Mouse (Mus musculus): Measurements from ENCODE around the gene Rbm38. TPM values are rescaled to one million over a fixed set of nuclear protein-coding genes. Genes with fewer than 3 reads are reported as not detected.

Rbm38 gene
- polyA plus RNA-seq, 1 experiment from 2014 or later = 39.0 TPM

- Histone ChIP-seq H3K4me2 (replicated peaks; ENCODE audit: low read depth) (no peak overlapping the region), H3K36me3 (ENCODE audit: control insufficient read depth, insufficient read depth) (no peaks in the 10 kb centered on the region), H3K27me3 (replicated peaks; ENCODE audit: control insufficient read depth, insufficient read depth, low read length) (no peaks in the 10 kb centered on the region), H3K9ac (ENCODE audit: low read depth, low read length) (no peak overlapping the region), H3K4me1 (replicated peaks; ENCODE audit: control insufficient read depth, insufficient read depth, low read length) (0 out of 2 replicates have a peak, but pooled peaks cover 4% of the 10 kb centered on the region), H3K4me3 (ENCODE audit: low read depth, low read length) (no peak overlapping the region), H3K27ac (ENCODE audit: low read depth, low read length) (no peak overlapping the region), H3K9me3 (ENCODE audit: control insufficient read depth) (no peaks in the 10 kb centered on the region)
- WGBS = 18% methylated on average over 1 of the region's 1 CpGs
- no peak for ATAC-seq
- no peak for TF ChIP-seq CTCF (IDR thresholded peaks at IDR 0.05; ENCODE audit: low read depth)
These were observed 42.9 kb downstream of the Rbm38 start for GRCm38 (mm10) chr2:173063219-173063618.

GRCm38 (mm10) chr2:173064864-173065263 is 44.6 kb downstream of the Rbm38 start:
- TF ChIP-seq CTCF (IDR thresholded peaks at IDR 0.05; ENCODE audit: low read depth) = no peak
- no peak for ATAC-seq
- H3K9ac ChIP-seq (ENCODE audit: low read depth, low read length) = no peak overlapping the region
- H3K4me1 ChIP-seq (replicated peaks; ENCODE audit: control insufficient read depth, insufficient read depth, low read length) = 0 out of 2 replicates have a peak, but pooled peaks cover 3% of the 10 kb centered on the region
- H3K27me3 ChIP-seq (replicated peaks; ENCODE audit: control insufficient read depth, insufficient read depth, low read length) = no peaks in the 10 kb centered on the region
- H3K27ac ChIP-seq (ENCODE audit: low read depth, low read length) = no peak overlapping the region
- no peaks in the 10 kb centered on the region for H3K36me3 ChIP-seq (ENCODE audit: control insufficient read depth, insufficient read depth)
- 94% methylated on average over 2 of the region's 2 CpGs for WGBS
- no peaks in the 10 kb centered on the region for H3K9me3 ChIP-seq (ENCODE audit: control insufficient read depth)
- no peak overlapping the region for H3K4me3 ChIP-seq (ENCODE audit: low read depth, low read length)
- H3K4me2 ChIP-seq (replicated peaks; ENCODE audit: low read depth) = no peak overlapping the region

DNA sequence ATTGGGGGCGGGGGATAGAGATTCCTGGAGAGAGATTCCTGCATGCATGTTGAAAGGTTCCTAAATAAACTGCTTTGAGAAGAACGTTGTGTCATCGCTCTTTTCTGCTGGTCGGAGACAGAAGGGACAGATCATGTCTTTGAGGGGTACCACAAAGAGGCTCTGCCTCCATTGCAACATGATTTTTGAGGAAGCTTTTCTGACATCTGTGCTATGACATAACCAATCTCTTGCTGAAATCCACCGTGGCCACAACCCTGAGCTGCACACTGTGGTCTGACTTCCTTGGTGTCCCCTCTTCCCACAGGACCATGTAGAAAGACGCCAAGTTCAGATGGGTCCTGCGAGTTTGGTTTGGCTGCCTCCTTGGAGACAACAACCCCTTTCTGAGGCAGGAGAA is 52.6 kb downstream of the Rbm38 start:
- Histone ChIP-seq H3K4me3 (ENCODE audit: low read depth, low read length) (no peak overlapping the region), H3K9ac (ENCODE audit: low read depth, low read length) (no peak overlapping the region), H3K9me3 (ENCODE audit: control insufficient read depth) (no peaks in the 10 kb centered on the region), H3K27me3 (replicated peaks; ENCODE audit: control insufficient read depth, insufficient read depth, low read length) (no peaks in the 10 kb centered on the region), H3K4me2 (replicated peaks; ENCODE audit: low read depth) (no peak overlapping the region), H3K4me1 (replicated peaks; ENCODE audit: control insufficient read depth, insufficient read depth, low read length) (no peaks in the 10 kb centered on the region), H3K36me3 (ENCODE audit: control insufficient read depth, insufficient read depth) (no peaks in the 10 kb centered on the region), H3K27ac (ENCODE audit: low read depth, low read length) (no peak overlapping the region)
- no peak for ATAC-seq
- WGBS = 90% methylated on average over 7 of the region's 7 CpGs
- TF ChIP-seq CTCF (IDR thresholded peaks at IDR 0.05; ENCODE audit: low read depth) = no peak

DNA sequence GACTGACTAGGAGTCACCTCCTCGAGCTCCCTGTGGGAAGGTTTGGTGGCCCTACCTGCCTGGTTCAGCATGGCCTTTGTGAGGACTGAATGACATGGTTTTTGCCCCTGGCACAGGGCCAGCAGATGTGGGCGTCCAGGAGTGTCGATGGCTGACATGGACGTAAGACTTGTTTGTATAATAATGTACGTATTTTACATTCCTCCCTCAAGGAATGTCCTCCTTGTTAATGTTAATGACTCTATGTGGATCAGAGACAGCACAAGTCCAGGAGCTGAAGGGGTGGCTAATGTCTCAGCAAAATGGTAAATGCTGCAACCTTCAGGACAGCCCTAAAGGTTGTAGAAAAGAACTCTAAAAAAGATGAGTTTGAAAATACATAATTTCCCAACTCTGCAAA is 53.4 kb downstream of the Rbm38 start:
- no peak for TF ChIP-seq CTCF (IDR thresholded peaks at IDR 0.05; ENCODE audit: low read depth)
- Histone ChIP-seq H3K4me2 (replicated peaks; ENCODE audit: low read depth) (no peak overlapping the region), H3K9me3 (ENCODE audit: control insufficient read depth) (no peaks in the 10 kb centered on the region), H3K36me3 (ENCODE audit: control insufficient read depth, insufficient read depth) (no peaks in the 10 kb centered on the region), H3K9ac (ENCODE audit: low read depth, low read length) (no peak overlapping the region), H3K27ac (ENCODE audit: low read depth, low read length) (no peak overlapping the region), H3K4me3 (ENCODE audit: low read depth, low read length) (no peak overlapping the region), H3K27me3 (replicated peaks; ENCODE audit: control insufficient read depth, insufficient read depth, low read length) (no peaks in the 10 kb centered on the region), H3K4me1 (replicated peaks; ENCODE audit: control insufficient read depth, insufficient read depth, low read length) (no peaks in the 10 kb centered on the region)
- ATAC-seq = no peak
- WGBS = 33% methylated on average over 5 of the region's 5 CpGs

DNA sequence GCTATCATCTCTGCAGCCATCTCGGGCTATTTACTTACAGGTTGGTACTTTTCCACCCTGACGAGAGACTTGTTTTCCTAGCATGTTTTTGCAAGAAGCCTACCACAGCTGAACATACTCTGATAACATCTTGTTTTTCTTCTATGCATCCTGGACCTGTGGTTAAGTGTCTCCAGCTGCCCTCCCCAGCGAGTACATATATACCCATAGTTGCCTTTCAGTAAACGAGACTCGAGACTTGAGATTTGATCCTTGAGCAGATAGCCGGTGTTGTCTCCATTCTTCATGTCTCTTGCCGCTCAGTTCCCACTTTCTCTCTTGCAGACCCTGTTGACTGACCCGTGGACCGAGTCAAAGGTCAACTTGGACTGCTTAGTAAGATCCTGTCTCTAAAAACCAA is 56.6 kb downstream of the Rbm38 start:
- H3K9me3 ChIP-seq (ENCODE audit: control insufficient read depth) = no peaks in the 10 kb centered on the region
- 69% methylated on average over 9 of the region's 9 CpGs for WGBS
- no peak for ATAC-seq

DNA sequence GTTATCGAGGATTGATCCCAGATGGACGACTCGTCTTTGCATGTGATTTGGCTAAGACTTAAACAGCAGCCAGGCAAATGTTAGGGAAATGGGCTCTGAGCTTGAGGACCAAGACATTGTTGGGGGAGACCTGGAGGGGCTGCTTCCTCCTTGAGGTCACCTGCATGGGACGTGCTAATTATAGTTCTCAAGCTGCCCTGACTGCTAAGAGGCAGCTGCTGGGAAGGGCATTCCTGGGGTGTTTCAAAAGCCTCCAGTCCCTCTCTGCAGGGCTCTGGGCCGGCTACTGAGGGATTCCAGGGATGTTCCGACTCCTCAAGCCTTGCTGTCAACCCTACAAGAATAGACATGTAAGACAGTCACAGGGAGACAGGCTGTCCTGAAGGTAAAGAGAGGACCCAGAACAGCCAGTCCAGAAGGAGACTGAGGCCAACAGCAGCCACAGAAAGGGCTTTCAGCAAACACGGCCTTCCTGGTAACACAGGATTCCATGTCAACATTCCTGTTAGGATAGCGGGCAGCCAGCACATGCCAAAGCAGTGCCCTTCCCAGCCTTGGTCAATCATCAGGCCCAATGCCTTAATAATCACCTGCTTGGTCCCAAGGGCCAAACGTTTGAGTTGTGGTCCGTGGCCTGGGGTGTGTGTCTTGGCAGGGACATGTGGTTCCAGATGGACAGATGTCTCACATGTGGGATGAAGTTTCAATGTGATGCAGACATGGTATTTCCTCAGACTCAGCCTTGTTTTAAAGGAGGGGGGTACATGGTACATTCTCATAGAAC is 59.7 kb downstream of the Rbm38 start:
- TF ChIP-seq CTCF (IDR thresholded peaks at IDR 0.05; ENCODE audit: low read depth) = no peak
- Histone ChIP-seq H3K4me3 (ENCODE audit: low read depth, low read length) (no peak overlapping the region), H3K9ac (ENCODE audit: low read depth, low read length) (no peak overlapping the region), H3K9me3 (ENCODE audit: control insufficient read depth) (no peaks in the 10 kb centered on the region), H3K4me2 (replicated peaks; ENCODE audit: low read depth) (no peak overlapping the region), H3K36me3 (ENCODE audit: control insufficient read depth, insufficient read depth) (no peaks in the 10 kb centered on the region), H3K4me1 (replicated peaks; ENCODE audit: control insufficient read depth, insufficient read depth, low read length) (no peaks in the 10 kb centered on the region), H3K27ac (ENCODE audit: low read depth, low read length) (no peak overlapping the region), H3K27me3 (replicated peaks; ENCODE audit: control insufficient read depth, insufficient read depth, low read length) (no peaks in the 10 kb centered on the region)
- no peak for ATAC-seq
- WGBS = 52% methylated on average over 10 of the region's 10 CpGs

More for the DNA sequence above, 56.6 kb downstream of the Rbm38 start:
- no peaks in the 10 kb centered on the region for H3K4me1 ChIP-seq (replicated peaks; ENCODE audit: control insufficient read depth, insufficient read depth, low read length)
- H3K36me3 ChIP-seq (ENCODE audit: control insufficient read depth, insufficient read depth) = no peaks in the 10 kb centered on the region
- H3K4me2 ChIP-seq (replicated peaks; ENCODE audit: low read depth) = no peak overlapping the region
- H3K4me3 ChIP-seq (ENCODE audit: low read depth, low read length) = no peak overlapping the region
- no peak for TF ChIP-seq CTCF (IDR thresholded peaks at IDR 0.05; ENCODE audit: low read depth)
- no peak overlapping the region for H3K9ac ChIP-seq (ENCODE audit: low read depth, low read length)
- no peak overlapping the region for H3K27ac ChIP-seq (ENCODE audit: low read depth, low read length)
- no peaks in the 10 kb centered on the region for H3K27me3 ChIP-seq (replicated peaks; ENCODE audit: control insufficient read depth, insufficient read depth, low read length)

All from intestine, postnatal 0 days (tissue).